Mouse (Mus musculus): ENCODE measurements around the gene Ahsa1. TPM values are rescaled to one million over a fixed set of nuclear protein-coding genes. Genes with fewer than 3 reads are reported as not detected.

Ahsa1 gene
- total and polyA plus RNA-seq, 2 experiments from 2014 or later = 80.7 to 109 TPM

DNA sequence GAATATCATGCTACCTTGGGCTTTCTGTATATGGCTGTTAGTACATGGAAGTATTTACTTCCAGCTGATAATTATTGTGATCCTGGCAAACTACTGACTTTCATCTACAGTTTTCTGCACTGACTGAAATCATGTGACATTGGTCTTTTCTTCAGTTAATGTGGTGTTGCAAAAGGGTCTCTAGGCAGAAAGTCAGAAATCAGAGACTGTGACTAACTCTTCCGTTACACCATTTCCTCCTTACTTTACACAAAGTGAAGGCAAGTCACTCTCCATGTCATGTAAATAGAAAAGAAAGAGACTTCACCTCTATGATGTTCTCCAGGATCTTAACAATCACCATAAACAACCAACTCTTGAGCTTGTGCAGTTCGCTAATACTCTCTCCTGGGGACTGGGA, 36.6 kb upstream of the Ahsa1 start:
- WGBS = 93% methylated on average over 2 of the region's 2 CpGs
- Histone ChIP-seq H3K36me3 (replicated peaks; ENCODE audit: control insufficient read depth, insufficient read depth, low read length) (no peaks in the 10 kb centered on the region), H3K27ac (ENCODE audit: low read depth) (no peak overlapping the region), H3K4me1 (ENCODE audit: control insufficient read depth, insufficient read depth) (no peaks in the 10 kb centered on the region), H3K9me3 (replicated peaks; ENCODE audit: control insufficient read depth, low read length) (no peaks in the 10 kb centered on the region), H3K9ac (replicated peaks; ENCODE audit: low read depth, low read length) (no peak overlapping the region), H3K27me3 (ENCODE audit: control insufficient read depth, insufficient read depth, low read length) (no peaks in the 10 kb centered on the region), H3K4me2 (ENCODE audit: low read depth, low read length) (no peak overlapping the region), H3K4me3 (ENCODE audit: low read depth, low read length) (no peak overlapping the region)
- DNase-seq (ENCODE audit: low spot score) = no peak
- TF ChIP-seq EP300 (IDR thresholded peaks at IDR 0.05; ENCODE audit: low read depth) (no peak), CTCF (IDR thresholded peaks at IDR 0.05; ENCODE audit: low read depth) (no peak)
- no peak for ATAC-seq (ENCODE audit: insufficient read depth, low read depth)

DNA sequence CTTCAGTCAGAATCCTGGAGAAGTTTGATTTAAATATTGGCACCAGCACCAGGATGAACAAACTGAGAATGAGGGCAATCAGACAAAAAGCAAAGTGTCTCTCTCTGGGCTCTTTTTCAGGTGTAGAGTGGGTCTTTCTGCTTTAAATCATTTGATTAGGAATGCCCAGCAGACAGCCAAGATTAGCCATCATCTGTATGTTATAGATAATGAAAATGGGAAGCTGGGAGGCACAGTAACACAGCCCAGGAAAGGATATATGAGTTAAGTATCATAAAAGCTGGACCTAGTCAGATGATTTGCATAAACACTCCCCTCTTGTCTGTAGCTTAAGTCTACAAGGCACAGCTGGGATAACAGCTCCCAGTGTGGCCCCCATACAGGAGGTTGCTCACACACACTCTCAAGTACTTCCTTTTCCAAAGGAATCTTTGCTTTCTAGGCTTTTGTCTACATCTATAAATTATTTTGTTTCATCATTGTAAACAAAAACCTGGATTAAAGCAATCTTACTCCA, 35.8 kb upstream of the Ahsa1 start:
- Histone ChIP-seq H3K4me3 (ENCODE audit: low read depth, low read length) (no peak overlapping the region), H3K9me3 (replicated peaks; ENCODE audit: control insufficient read depth, low read length) (no peaks in the 10 kb centered on the region), H3K4me2 (ENCODE audit: low read depth, low read length) (no peak overlapping the region), H3K27me3 (ENCODE audit: control insufficient read depth, insufficient read depth, low read length) (no peaks in the 10 kb centered on the region), H3K36me3 (replicated peaks; ENCODE audit: control insufficient read depth, insufficient read depth, low read length) (no peaks in the 10 kb centered on the region), H3K4me1 (ENCODE audit: control insufficient read depth, insufficient read depth) (no peaks in the 10 kb centered on the region), H3K9ac (replicated peaks; ENCODE audit: low read depth, low read length) (no peak overlapping the region), H3K27ac (ENCODE audit: low read depth) (no peak overlapping the region)
- ATAC-seq (ENCODE audit: insufficient read depth, low read depth) (no peak), DNase-seq (ENCODE audit: low spot score) (no peak)
- TF ChIP-seq CTCF (IDR thresholded peaks at IDR 0.05; ENCODE audit: low read depth) = no peak
- no peak for TF ChIP-seq EP300 (IDR thresholded peaks at IDR 0.05; ENCODE audit: low read depth)

DNA sequence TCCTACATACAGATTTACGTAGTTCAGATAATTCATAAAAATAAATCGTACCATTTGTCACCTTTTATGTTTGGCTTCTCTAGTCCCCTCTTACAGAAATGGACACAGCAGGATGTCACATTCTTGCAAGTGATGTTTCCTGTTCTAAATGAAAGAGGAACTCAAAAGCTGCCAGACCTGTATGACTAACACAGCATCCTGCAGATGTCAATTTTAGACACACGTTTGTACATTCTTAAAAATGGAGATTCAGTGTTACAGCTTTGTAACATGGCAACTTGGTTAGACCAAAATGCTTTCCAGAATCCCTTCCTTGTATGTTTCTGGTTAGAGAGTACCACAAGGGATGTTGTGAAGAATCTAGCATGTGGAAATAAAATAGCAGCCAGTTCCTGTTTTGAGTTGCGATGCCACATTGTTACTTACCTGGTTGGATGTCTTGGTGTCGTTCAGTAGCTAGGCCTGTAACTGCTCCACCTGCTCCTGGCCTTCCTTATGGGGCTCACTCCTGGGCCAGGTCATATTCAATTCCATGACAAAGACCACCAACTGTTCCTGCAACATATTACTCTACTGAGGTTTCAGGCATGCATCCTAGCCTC, 29.3 kb upstream of the Ahsa1 start:
- ATAC-seq (ENCODE audit: insufficient read depth, low read depth) (no peak), DNase-seq (ENCODE audit: low spot score) (no peak)
- Histone ChIP-seq H3K27me3 (ENCODE audit: control insufficient read depth, insufficient read depth, low read length) (no peaks in the 10 kb centered on the region), H3K9me3 (replicated peaks; ENCODE audit: control insufficient read depth, low read length) (no peaks in the 10 kb centered on the region), H3K4me2 (ENCODE audit: low read depth, low read length) (no peak overlapping the region), H3K4me1 (ENCODE audit: control insufficient read depth, insufficient read depth) (no peaks in the 10 kb centered on the region), H3K9ac (replicated peaks; ENCODE audit: low read depth, low read length) (no peak overlapping the region), H3K27ac (ENCODE audit: low read depth) (no peak overlapping the region), H3K36me3 (replicated peaks; ENCODE audit: control insufficient read depth, insufficient read depth, low read length) (peaks cover 39% of the 10 kb centered on the region), H3K4me3 (ENCODE audit: low read depth, low read length) (no peak overlapping the region)
- WGBS = 77% methylated on average over 5 of the region's 5 CpGs
- TF ChIP-seq CTCF (IDR thresholded peaks at IDR 0.05; ENCODE audit: low read depth) = no peak
- TF ChIP-seq EP300 (IDR thresholded peaks at IDR 0.05; ENCODE audit: low read depth) = no peak

DNA sequence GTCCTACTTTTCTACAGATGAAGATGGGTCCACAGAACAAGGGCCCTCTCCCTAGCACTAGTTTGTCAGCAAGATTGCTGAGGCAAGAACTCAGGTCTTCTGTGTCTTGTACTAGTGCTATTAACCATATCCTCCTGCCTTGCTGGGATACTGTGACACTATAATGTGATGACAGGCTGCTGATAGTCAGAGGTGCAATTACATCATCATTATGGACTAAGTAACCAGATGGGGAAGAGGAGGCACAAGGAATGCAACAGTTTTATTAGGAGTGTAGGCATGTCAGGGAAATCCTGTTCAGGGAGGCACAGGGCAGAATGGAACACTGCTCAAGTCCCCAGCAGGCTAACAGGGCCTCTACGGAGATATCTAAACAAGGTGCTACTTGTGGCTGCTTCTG, 27.6 kb upstream of the Ahsa1 start, which contains the start of gene Noxred1:
Gene Noxred1, minus strand, starts transcription at position 101 of the 400 bp plus-strand sequence.
- DNase-seq (ENCODE audit: low spot score) (peak; percentile 13), ATAC-seq (ENCODE audit: insufficient read depth, low read depth) (no peak; the same call in 1 of the 2 replicates)
- Histone ChIP-seq H3K9me3 (replicated peaks; ENCODE audit: control insufficient read depth, low read length) (no peaks in the 10 kb centered on the region), H3K36me3 (replicated peaks; ENCODE audit: control insufficient read depth, insufficient read depth, low read length) (peaks cover 50% of the 10 kb centered on the region), H3K4me1 (ENCODE audit: control insufficient read depth, insufficient read depth) (no peaks in the 10 kb centered on the region), H3K4me2 (ENCODE audit: low read depth, low read length) (no peak within 1 kb of the TSS), H3K27me3 (ENCODE audit: control insufficient read depth, insufficient read depth, low read length) (no peaks in the 10 kb centered on the region), H3K9ac (replicated peaks; ENCODE audit: low read depth, low read length) (no peak within 1 kb of the TSS), H3K4me3 (ENCODE audit: low read depth, low read length) (no peak within 1 kb of the TSS), H3K27ac (ENCODE audit: low read depth) (no peak within 1 kb of the TSS)
- TF ChIP-seq CTCF (IDR thresholded peaks at IDR 0.05; ENCODE audit: low read depth) = no peak
- TF ChIP-seq EP300 (IDR thresholded peaks at IDR 0.05; ENCODE audit: low read depth) = no peak
- 32% methylated on average over 1 of the region's 1 CpGs for WGBS

DNA sequence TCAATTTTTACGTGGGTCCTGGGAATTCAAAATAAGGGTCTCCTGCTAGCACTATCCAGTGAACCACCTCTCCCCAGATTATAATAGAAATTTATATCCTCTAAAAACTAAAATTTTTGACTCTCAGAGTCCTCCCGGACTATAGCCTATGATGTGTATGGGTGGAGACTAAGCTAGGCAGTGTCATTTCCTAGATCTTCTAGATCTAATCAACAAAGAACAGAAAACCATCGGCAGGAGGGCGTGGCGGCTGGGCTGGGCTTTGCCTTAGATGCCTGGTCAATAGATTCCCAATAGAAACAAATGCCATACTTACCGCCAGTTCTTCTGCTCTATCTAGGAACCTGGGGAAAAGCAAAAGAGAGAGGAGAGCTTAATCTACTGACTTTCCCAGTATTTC, 16.1 kb upstream of the Ahsa1 start:
- DNase-seq (ENCODE audit: low spot score) = no peak
- no peaks in the 10 kb centered on the region for H3K9me3 ChIP-seq (replicated peaks; ENCODE audit: control insufficient read depth, low read length)
- no peak overlapping the region for H3K27ac ChIP-seq (ENCODE audit: low read depth)
- H3K27me3 ChIP-seq (ENCODE audit: control insufficient read depth, insufficient read depth, low read length) = no peaks in the 10 kb centered on the region
- H3K4me3 ChIP-seq (ENCODE audit: low read depth, low read length) = no peak overlapping the region
- no peaks in the 10 kb centered on the region for H3K4me1 ChIP-seq (ENCODE audit: control insufficient read depth, insufficient read depth)
- 89% methylated on average over 6 of the region's 6 CpGs for WGBS
- no peak for ATAC-seq (ENCODE audit: insufficient read depth, low read depth)
- H3K9ac ChIP-seq (replicated peaks; ENCODE audit: low read depth, low read length) = no peak overlapping the region
- no peak overlapping the region for H3K4me2 ChIP-seq (ENCODE audit: low read depth, low read length)
- H3K36me3 ChIP-seq (replicated peaks; ENCODE audit: control insufficient read depth, insufficient read depth, low read length) = peaks cover 88% of the 10 kb centered on the region
- TF ChIP-seq EP300 (IDR thresholded peaks at IDR 0.05; ENCODE audit: low read depth) (no peak), CTCF (IDR thresholded peaks at IDR 0.05; ENCODE audit: low read depth) (no peak)

DNA sequence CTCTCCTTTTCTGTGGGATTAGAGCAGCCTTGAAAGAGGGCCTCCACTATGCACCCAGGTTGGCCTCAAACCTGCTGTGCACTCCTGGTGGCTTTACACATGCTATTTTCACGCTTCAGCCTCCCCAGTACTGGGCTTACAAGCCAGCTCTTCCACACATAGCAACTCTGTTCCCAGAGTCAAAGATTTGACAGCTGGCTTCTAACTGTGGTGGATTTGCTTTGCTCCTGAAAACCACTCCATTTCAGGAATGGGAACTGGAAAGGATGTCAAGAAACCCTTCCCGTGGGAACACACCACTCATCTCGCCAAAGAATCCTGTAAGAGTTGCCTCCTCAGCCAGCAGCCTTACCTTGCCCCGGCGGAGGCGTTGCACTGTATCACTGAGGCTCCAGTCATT, 12.4 kb upstream of the Ahsa1 start:
- no peak overlapping the region for H3K9ac ChIP-seq (replicated peaks; ENCODE audit: low read depth, low read length)
- peaks cover 93% of the 10 kb centered on the region for H3K36me3 ChIP-seq (replicated peaks; ENCODE audit: control insufficient read depth, insufficient read depth, low read length)
- H3K4me2 ChIP-seq (ENCODE audit: low read depth, low read length) = no peak overlapping the region
- H3K27me3 ChIP-seq (ENCODE audit: control insufficient read depth, insufficient read depth, low read length) = no peaks in the 10 kb centered on the region
- no peak overlapping the region for H3K4me3 ChIP-seq (ENCODE audit: low read depth, low read length)
- no peaks in the 10 kb centered on the region for H3K9me3 ChIP-seq (replicated peaks; ENCODE audit: control insufficient read depth, low read length)
- no peak for ATAC-seq (ENCODE audit: insufficient read depth, low read depth)
- no peak overlapping the region for H3K27ac ChIP-seq (ENCODE audit: low read depth)
- 90% methylated on average over 6 of the region's 6 CpGs for WGBS
- no peaks in the 10 kb centered on the region for H3K4me1 ChIP-seq (ENCODE audit: control insufficient read depth, insufficient read depth)
- TF ChIP-seq EP300 (IDR thresholded peaks at IDR 0.05; ENCODE audit: low read depth) (no peak), CTCF (IDR thresholded peaks at IDR 0.05; ENCODE audit: low read depth) (no peak)
- no peak for DNase-seq (ENCODE audit: low spot score)
